Mouse (Mus musculus): ENCODE data around the gene Olfr801. TPM values are rescaled to one million over a fixed set of nuclear protein-coding genes. Genes with fewer than 3 reads are reported as not detected.

Gene Olfr801
- polyA plus RNA-seq, 1 experiment: not detected

DNA sequence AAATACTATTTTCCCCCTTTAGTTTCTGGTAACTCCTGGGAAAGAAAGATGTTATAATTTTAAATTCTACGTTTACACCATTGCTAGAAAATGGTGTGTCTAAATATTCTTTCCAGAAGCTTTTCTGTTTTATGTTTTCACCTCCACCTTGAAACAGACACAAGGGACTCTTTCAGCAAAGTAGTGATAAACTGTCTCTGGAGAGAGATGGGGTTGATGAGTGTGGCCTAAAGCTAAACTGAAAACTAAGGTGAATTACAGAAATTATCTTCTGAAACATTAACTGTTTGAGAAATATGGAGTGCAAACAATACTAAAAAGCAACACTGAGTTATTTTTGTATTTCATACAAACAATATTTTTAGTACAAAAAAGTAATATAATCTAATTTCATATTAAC, 45.8 kb downstream of the Olfr801 start, which contains the start of gene Olfr798:
TSS of gene Olfr798 (minus strand) at position 101 of the 400 bp plus-strand sequence.
- no peaks in the 10 kb centered on the region for H3K36me3 ChIP-seq (ENCODE audit: control insufficient read depth, insufficient read depth, low read length)
- DNase-seq: no peak
- TF ChIP-seq POLR2A (IDR thresholded peaks at IDR 0.05; ENCODE audit: low read depth, low read length) (no peak), CTCF (conservative IDR thresholded peaks at IDR 0.05; ENCODE audit: insufficient read depth, insufficient read length, low read depth, low read length) (no peak)
- 70% methylated on average over 1 of the region's 1 CpGs for WGBS
- no peak within 1 kb of the TSS for H3K27ac ChIP-seq (ENCODE audit: insufficient read depth, low read depth, low read length)
- H3K27me3 ChIP-seq (replicated peaks; ENCODE audit: control insufficient read depth, insufficient read depth, low read length): no peaks in the 10 kb centered on the region
- H3K4me1 ChIP-seq (ENCODE audit: control insufficient read depth, insufficient read depth, low read length): no peaks in the 10 kb centered on the region
- H3K4me3 ChIP-seq (ENCODE audit: insufficient read depth, low read depth, low read length): no peak within 1 kb of the TSS

DNA sequence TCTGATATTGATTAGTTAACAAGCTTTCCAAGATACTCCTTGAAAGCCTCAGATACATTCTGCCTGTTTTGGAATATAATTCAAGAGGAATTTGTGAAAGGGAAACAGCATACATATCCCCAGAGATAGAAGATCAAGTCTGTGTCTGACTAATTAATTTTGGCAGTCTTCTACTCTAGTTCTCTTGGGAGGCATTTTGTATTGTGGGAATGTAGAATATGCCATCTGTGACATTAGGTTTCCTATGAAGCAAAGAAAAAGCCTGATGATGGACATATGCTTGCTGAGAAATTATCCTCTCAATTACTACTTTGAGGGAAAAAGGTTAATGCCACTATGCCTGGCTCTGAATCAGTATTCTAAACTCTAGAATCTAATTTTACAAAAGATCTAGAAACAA, 50.4 kb downstream of the Olfr801 start:
- TF ChIP-seq CTCF (conservative IDR thresholded peaks at IDR 0.05; ENCODE audit: insufficient read depth, insufficient read length, low read depth, low read length) (no peak), POLR2A (IDR thresholded peaks at IDR 0.05; ENCODE audit: low read depth, low read length) (no peak)
- no peak for DNase-seq
- Histone ChIP-seq H3K4me3 (ENCODE audit: insufficient read depth, low read depth, low read length) (no peak overlapping the region), H3K36me3 (ENCODE audit: control insufficient read depth, insufficient read depth, low read length) (no peaks in the 10 kb centered on the region), H3K27me3 (replicated peaks; ENCODE audit: control insufficient read depth, insufficient read depth, low read length) (no peaks in the 10 kb centered on the region), H3K4me1 (ENCODE audit: control insufficient read depth, insufficient read depth, low read length) (no peaks in the 10 kb centered on the region), H3K27ac (ENCODE audit: insufficient read depth, low read depth, low read length) (no peak overlapping the region)

DNA sequence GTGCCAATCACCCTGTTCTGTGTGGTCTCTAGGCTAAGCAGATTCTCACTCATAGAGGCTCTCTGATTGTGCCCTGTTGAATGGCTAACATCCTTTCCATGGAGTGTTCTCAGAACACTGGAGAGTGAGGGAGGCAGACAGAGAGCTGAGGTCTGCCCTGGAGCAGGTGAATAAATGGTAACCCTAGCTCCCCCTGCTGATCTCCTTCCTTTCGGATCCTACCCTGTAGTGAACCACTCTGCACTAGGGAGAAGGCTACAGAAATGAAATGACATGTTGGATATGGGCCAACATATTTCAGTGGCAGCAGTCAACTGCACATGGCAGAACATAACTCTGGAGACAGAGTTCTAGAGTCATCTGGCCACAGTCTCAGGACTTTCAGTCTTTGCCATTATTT, 51.9 kb downstream of the Olfr801 start:
- no peak for DNase-seq
- Histone ChIP-seq H3K27me3 (replicated peaks; ENCODE audit: control insufficient read depth, insufficient read depth, low read length) (no peaks in the 10 kb centered on the region), H3K4me1 (ENCODE audit: control insufficient read depth, insufficient read depth, low read length) (no peaks in the 10 kb centered on the region), H3K27ac (ENCODE audit: insufficient read depth, low read depth, low read length) (no peak overlapping the region), H3K4me3 (ENCODE audit: insufficient read depth, low read depth, low read length) (no peak overlapping the region), H3K36me3 (ENCODE audit: control insufficient read depth, insufficient read depth, low read length) (no peaks in the 10 kb centered on the region)
- TF ChIP-seq CTCF (conservative IDR thresholded peaks at IDR 0.05; ENCODE audit: insufficient read depth, insufficient read length, low read depth, low read length) (no peak), POLR2A (IDR thresholded peaks at IDR 0.05; ENCODE audit: low read depth, low read length) (no peak)
- WGBS: 7% methylated on average over 1 of the region's 1 CpGs

Other genes with a start within 250 kb of the Olfr801 start
- gene Olfr786, start 246.6 kb downstream of the Olfr801 start, polyA plus RNA-seq (2012; rRNA removed): not detected in 2 replicates
- not detected in 2 replicates for gene Olfr787, start 212.0 kb downstream of the Olfr801 start, polyA plus RNA-seq (2012; rRNA removed)
- gene Olfr788, start 202.9 kb downstream of the Olfr801 start, polyA plus RNA-seq (2012; rRNA removed): not detected in 2 replicates
- gene Olfr789, start 189.1 kb downstream of the Olfr801 start, polyA plus RNA-seq (2012; rRNA removed): not detected in 2 replicates
- gene Olfr790, start 175.4 kb downstream of the Olfr801 start, polyA plus RNA-seq (2012; rRNA removed): not detected in 2 replicates
- gene Olfr791, start 152.1 kb downstream of the Olfr801 start, polyA plus RNA-seq (2012; rRNA removed): not detected in 2 replicates
- not detected in 2 replicates for gene Olfr792, start 134.7 kb downstream of the Olfr801 start, polyA plus RNA-seq (2012; rRNA removed)
- gene Olfr794, start 106.2 kb downstream of the Olfr801 start, polyA plus RNA-seq (2012; rRNA removed): not detected in 2 replicates
- gene Olfr796, start 61.3 kb downstream of the Olfr801 start, polyA plus RNA-seq (2012; rRNA removed): not detected in 2 replicates
- gene Olfr798, start 45.9 kb downstream of the Olfr801 start, polyA plus RNA-seq (2012; rRNA removed): not detected in 2 replicates
- gene Olfr799, start 36.4 kb downstream of the Olfr801 start, polyA plus RNA-seq (2012; rRNA removed): not detected in 2 replicates
- gene Olfr800, start 16.2 kb downstream of the Olfr801 start, polyA plus RNA-seq (2012; rRNA removed): not detected in 2 replicates
- gene Olfr802, start 14.3 kb upstream of the Olfr801 start, polyA plus RNA-seq (2012; rRNA removed): not detected in 2 replicates
- not detected in 2 replicates for gene Olfr803, start 20.4 kb upstream of the Olfr801 start, polyA plus RNA-seq (2012; rRNA removed)
- gene Olfr804, start 29.3 kb upstream of the Olfr801 start, polyA plus RNA-seq (2012; rRNA removed): not detected in 2 replicates
- not detected in 2 replicates for gene Olfr805, start 55.5 kb upstream of the Olfr801 start, polyA plus RNA-seq (2012; rRNA removed)
- not detected in 2 replicates for gene Olfr806, start 68.1 kb upstream of the Olfr801 start, polyA plus RNA-seq (2012; rRNA removed)
- gene Olfr807, start 83.9 kb upstream of the Olfr801 start, polyA plus RNA-seq (2012; rRNA removed): not detected in 2 replicates
- not detected in 2 replicates for gene Olfr808, start 91.6 kb upstream of the Olfr801 start, polyA plus RNA-seq (2012; rRNA removed)
- not detected in 2 replicates for gene Olfr809, start 100.8 kb upstream of the Olfr801 start, polyA plus RNA-seq (2012; rRNA removed)
- gene Olfr810, start 121.1 kb upstream of the Olfr801 start, polyA plus RNA-seq (2012; rRNA removed): not detected in 2 replicates
- gene Olfr811, start 130.5 kb upstream of the Olfr801 start, polyA plus RNA-seq (2012; rRNA removed): not detected in 2 replicates
- gene Olfr812, start 172.2 kb upstream of the Olfr801 start, polyA plus RNA-seq (2012; rRNA removed): not detected in 2 replicates
- not detected in 2 replicates for gene Olfr813, start 181.5 kb upstream of the Olfr801 start, polyA plus RNA-seq (2012; rRNA removed)
- not detected in 2 replicates for gene Olfr814, start 206.0 kb upstream of the Olfr801 start, polyA plus RNA-seq (2012; rRNA removed)
- gene Olfr815, start 232.0 kb upstream of the Olfr801 start, polyA plus RNA-seq (2012; rRNA removed): not detected in 2 replicates
- gene Olfr816, start 241.7 kb upstream of the Olfr801 start, polyA plus RNA-seq (2012; rRNA removed): not detected in 2 replicates